Mouse (Mus musculus): Measurements from ENCODE around the gene Gm10697.
"Not testable (repeated sequence)": the region's sequence is repeated elsewhere in the genome, so short reads cannot be mapped to it uniquely, and the experiment has no call there.

- not testable (repeated sequence) for TF ChIP-seq CTCF, EP300 (IDR thresholded peaks at IDR 0.05; ENCODE audit: low read depth)
These were observed at the start of gene Gm10697 for GRCm38 (mm10) chr3:94072544-94072943.
